Mouse (Mus musculus): ENCODE data around the gene Panx1. TPM values are rescaled to one million over a fixed set of nuclear protein-coding genes. Genes with fewer than 3 reads are reported as not detected.

Gene Panx1
- total and polyA plus RNA-seq, 2 experiments from 2014 or later: 95.0 to 120 TPM

- ATAC-seq: no peak
- DNase-seq (ENCODE audit: low spot score): no peak
- TF ChIP-seq CTCF (IDR thresholded peaks at IDR 0.05; ENCODE audit: low read depth): no peak
- 87% methylated on average over 9 of the region's 9 CpGs for WGBS
- no peaks in the 10 kb centered on the region for H3K9me3 ChIP-seq (ENCODE audit: low read length)
- H3K4me2 ChIP-seq (ENCODE audit: low read depth, low read length): no peak overlapping the region
- no peak overlapping the region for H3K4me3 ChIP-seq (ENCODE audit: low read length)
- no peak overlapping the region for H3K9ac ChIP-seq (replicated peaks; ENCODE audit: low read length)
- H3K27me3 ChIP-seq (ENCODE audit: insufficient read depth, low read length): no peaks in the 10 kb centered on the region
- no peak overlapping the region for H3K27ac ChIP-seq
- no peaks in the 10 kb centered on the region; the same call in 1 of the 2 replicates for H3K36me3 ChIP-seq (ENCODE audit: insufficient read depth, low read length)
- 0 out of 2 replicates have a peak, but pooled peaks cover 4% of the 10 kb centered on the region for H3K4me1 ChIP-seq (ENCODE audit: insufficient read depth, low read length)
Observed at GRCm38 (mm10) chr9:14998790-14999189, 46.5 kb downstream of the Panx1 start.

DNA sequence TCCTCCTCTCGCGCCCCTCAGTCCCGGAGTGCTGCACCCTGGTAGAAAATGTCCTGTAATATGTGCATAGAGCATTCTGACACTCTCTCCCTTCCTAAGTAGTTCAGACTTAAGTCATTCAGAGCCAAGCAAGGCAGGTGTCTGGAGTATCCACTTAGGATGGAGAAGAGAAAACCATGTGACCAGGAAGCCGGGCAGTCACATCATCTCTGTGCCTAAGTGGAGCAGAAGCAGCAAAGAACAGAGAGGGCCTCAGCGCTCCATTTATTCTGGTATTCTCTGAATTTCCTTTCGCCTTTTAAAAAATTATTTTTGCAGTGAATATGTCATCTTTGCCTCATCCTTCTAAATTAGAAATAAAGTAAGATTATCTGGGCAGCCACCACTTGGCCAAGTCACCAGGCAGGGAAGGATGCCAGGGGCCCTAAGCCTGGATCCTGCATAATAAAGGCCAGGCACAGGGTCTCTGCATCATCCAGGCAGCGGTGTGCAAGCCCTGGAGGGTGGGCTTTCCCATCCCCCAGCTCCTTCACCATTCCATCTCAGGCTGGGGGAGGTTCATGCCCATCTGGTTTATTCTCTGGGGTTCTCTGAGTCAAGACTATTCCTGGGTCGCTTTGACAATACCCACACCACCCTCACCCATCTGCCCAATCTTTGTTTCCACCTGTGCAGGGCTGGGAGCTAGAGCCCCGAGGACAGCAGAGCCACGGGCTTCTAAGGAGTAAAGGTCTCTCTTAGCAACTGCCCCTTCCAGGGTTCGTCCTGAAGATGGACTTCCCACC, 47.8 kb downstream of the Panx1 start:
- Histone ChIP-seq H3K4me2 (ENCODE audit: low read depth, low read length) (no peak overlapping the region), H3K27ac (no peak overlapping the region), H3K9me3 (ENCODE audit: low read length) (no peaks in the 10 kb centered on the region), H3K9ac (replicated peaks; ENCODE audit: low read length) (no peak overlapping the region), H3K4me1 (ENCODE audit: insufficient read depth, low read length) (no peaks in the 10 kb centered on the region), H3K4me3 (ENCODE audit: low read length) (no peak overlapping the region), H3K36me3 (ENCODE audit: insufficient read depth, low read length) (no peaks in the 10 kb centered on the region), H3K27me3 (ENCODE audit: insufficient read depth, low read length) (no peaks in the 10 kb centered on the region)
- WGBS: 69% methylated on average over 11 of the region's 11 CpGs
- DNase-seq (ENCODE audit: low spot score): no peak
- ATAC-seq: no peak
- TF ChIP-seq CTCF (IDR thresholded peaks at IDR 0.05; ENCODE audit: low read depth): no peak

- DNase-seq (ENCODE audit: low spot score) (no peak), ATAC-seq (no peak)
- no peak overlapping the region for H3K4me2 ChIP-seq (ENCODE audit: low read depth, low read length)
- H3K27ac ChIP-seq: no peak overlapping the region
- H3K4me3 ChIP-seq (ENCODE audit: low read length): no peak overlapping the region
- WGBS: 58% methylated on average over 1 of the region's 1 CpGs
- H3K9me3 ChIP-seq (ENCODE audit: low read length): no peaks in the 10 kb centered on the region
- H3K4me1 ChIP-seq (ENCODE audit: insufficient read depth, low read length): no peaks in the 10 kb centered on the region
- H3K27me3 ChIP-seq (ENCODE audit: insufficient read depth, low read length): no peaks in the 10 kb centered on the region
- no peaks in the 10 kb centered on the region for H3K36me3 ChIP-seq (ENCODE audit: insufficient read depth, low read length)
- no peak for TF ChIP-seq CTCF (IDR thresholded peaks at IDR 0.05; ENCODE audit: low read depth)
- H3K9ac ChIP-seq (replicated peaks; ENCODE audit: low read length): no peak overlapping the region
Observed at GRCm38 (mm10) chr9:14995525-14995924, 49.8 kb downstream of the Panx1 start.

DNA sequence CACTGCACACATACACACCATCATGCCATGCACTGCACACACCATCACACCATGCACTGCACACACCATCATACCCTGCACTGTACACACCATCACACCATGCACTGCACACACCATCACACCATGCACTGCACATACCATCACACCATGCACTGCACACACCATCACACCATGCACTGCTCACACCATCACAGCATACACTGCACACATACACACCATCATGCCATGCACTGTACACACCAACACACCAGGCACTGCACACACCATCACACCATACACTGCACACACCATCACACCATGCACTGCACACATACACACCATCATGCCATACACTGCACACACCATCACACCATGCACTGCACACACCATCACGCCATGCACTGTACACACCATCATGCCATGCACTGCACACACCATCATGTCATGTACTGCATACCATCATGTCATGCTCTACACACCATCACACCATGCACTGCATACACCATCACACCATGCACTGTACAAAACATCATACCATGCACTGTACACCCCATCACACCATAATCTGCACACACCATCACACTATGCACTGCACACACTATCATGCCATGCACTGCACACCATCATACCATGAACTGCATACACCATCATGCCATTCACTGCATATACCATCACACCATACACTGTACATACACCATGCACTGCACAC, 56.5 kb downstream of the Panx1 start:
- no peak for ATAC-seq
- Histone ChIP-seq H3K4me1 (ENCODE audit: insufficient read depth, low read length) (no peaks in the 10 kb centered on the region), H3K9ac (replicated peaks; ENCODE audit: low read length) (no peak overlapping the region), H3K9me3 (ENCODE audit: low read length) (no peaks in the 10 kb centered on the region), H3K27ac (no peak overlapping the region), H3K4me2 (ENCODE audit: low read depth, low read length) (no peak overlapping the region), H3K4me3 (ENCODE audit: low read length) (no peak overlapping the region), H3K27me3 (ENCODE audit: insufficient read depth, low read length) (no peaks in the 10 kb centered on the region), H3K36me3 (ENCODE audit: insufficient read depth, low read length) (no peaks in the 10 kb centered on the region)
- 100% methylated on average over 1 of the region's 1 CpGs for WGBS
- no peak for TF ChIP-seq CTCF (IDR thresholded peaks at IDR 0.05; ENCODE audit: low read depth)
- no peak for DNase-seq (ENCODE audit: low spot score)

DNA sequence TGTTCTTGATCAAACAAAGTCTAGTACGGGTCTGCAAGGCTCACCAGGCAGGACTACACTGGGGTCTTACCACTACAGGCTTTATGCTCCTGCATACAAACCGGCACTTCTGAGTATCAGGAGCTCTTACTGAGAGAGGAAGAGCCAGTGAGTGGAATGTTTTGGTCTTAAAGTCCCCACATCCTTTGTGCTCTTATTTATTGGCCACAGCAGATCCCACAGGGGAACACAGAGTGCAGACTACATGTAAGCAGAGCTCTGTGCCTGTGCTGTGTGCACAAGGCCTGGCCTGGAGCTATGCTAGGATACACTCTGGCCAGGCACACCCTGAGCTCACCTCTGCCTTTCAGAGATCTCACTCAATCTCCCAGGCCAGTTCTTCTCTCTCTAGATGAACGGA, 62.1 kb downstream of the Panx1 start:
- WGBS: 73% methylated on average over 3 of the region's 3 CpGs
- no peak for ATAC-seq
- Histone ChIP-seq H3K4me3 (ENCODE audit: low read length) (no peak overlapping the region), H3K4me1 (ENCODE audit: insufficient read depth, low read length) (no peaks in the 10 kb centered on the region), H3K27ac (no peak overlapping the region), H3K27me3 (ENCODE audit: insufficient read depth, low read length) (no peaks in the 10 kb centered on the region), H3K9ac (replicated peaks; ENCODE audit: low read length) (no peak overlapping the region), H3K4me2 (ENCODE audit: low read depth, low read length) (no peak overlapping the region), H3K9me3 (ENCODE audit: low read length) (no peaks in the 10 kb centered on the region), H3K36me3 (ENCODE audit: insufficient read depth, low read length) (no peaks in the 10 kb centered on the region)
- no peak for TF ChIP-seq CTCF (IDR thresholded peaks at IDR 0.05; ENCODE audit: low read depth)
- DNase-seq (ENCODE audit: low spot score): no peak

DNA sequence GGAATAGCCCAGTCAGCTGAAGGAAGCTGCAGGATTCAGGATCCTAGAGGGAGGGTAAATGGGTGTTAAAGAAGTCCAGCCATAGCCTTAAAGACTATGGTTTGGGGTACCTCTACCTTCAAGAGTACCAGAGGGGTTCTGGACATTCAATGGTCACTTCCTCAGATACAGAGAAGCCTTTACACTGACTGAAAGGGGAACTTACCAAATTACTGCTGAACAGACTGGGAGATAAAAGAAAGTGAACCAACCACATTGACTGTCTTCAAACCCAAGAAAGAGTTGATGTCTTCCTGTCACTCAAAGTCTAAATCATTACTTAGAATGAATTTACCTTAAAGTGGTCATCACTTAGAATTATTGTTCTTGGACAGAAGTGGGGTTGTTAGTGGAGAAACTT, 62.6 kb downstream of the Panx1 start:
- H3K9ac ChIP-seq (replicated peaks; ENCODE audit: low read length): no peak overlapping the region
- ATAC-seq (no peak), DNase-seq (ENCODE audit: low spot score) (no peak)
- no peak overlapping the region for H3K4me3 ChIP-seq (ENCODE audit: low read length)
- no peak overlapping the region for H3K4me2 ChIP-seq (ENCODE audit: low read depth, low read length)
- no peaks in the 10 kb centered on the region for H3K4me1 ChIP-seq (ENCODE audit: insufficient read depth, low read length)
- no peaks in the 10 kb centered on the region for H3K36me3 ChIP-seq (ENCODE audit: insufficient read depth, low read length)
- no peaks in the 10 kb centered on the region for H3K27me3 ChIP-seq (ENCODE audit: insufficient read depth, low read length)
- H3K27ac ChIP-seq: no peak overlapping the region
- TF ChIP-seq CTCF (IDR thresholded peaks at IDR 0.05; ENCODE audit: low read depth): no peak
- H3K9me3 ChIP-seq (ENCODE audit: low read length): no peaks in the 10 kb centered on the region
